Mouse (Mus musculus) hindlimb bud, embryonic 11.5 days (tissue): ENCODE results near the gene Olfr24.
"Not testable (repeated sequence)": the region's sequence is repeated elsewhere in the genome, so short reads cannot be mapped to it uniquely, and the experiment has no call there.

Experiments used
- DNase-seq: peaks from one replicate; pipeline ENCODE4 v3.0.0-alpha.2; 2012; ENCODE audit warnings: low read depth, low spot score; ENCODE audit errors: extremely low spot score

Gene Olfr24

GRCm38 (mm10) chr9:18763896-18764295, at the start of gene Olfr24:
Olfr24 (minus strand) TSS chr9:18763996.
- no peak for DNase-seq

GRCm38 (mm10) chr9:18785316-18785715, 21.5 kb upstream of the Olfr24 start:
- no peak for DNase-seq

- DNase-seq: no peak
Measured at GRCm38 (mm10) chr9:18779476-18779875, 15.7 kb upstream of the Olfr24 start.

DNA sequence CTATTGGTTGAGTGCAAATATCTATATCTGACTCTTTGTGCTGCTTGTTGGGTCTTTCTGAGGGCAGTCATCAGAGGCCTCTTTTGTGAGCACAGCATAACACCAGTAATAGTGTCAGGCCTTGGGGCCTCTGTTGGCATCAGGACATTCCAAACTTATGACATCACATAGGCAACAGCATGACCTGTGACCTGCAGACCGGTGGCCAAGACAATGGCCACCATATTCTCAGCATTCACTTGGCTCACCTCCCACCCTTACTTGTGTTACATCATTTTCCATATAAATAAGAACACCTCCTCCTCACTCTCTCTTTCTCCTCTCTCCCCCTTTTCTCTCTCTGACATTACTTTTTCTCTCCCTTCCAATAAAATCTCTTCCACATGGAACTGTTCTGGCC, 15.2 kb upstream of the Olfr24 start:
- no peak for DNase-seq

- DNase-seq: no peak
Measured at GRCm38 (mm10) chr9:18755595-18755994, 8.2 kb downstream of the Olfr24 start.

DNA sequence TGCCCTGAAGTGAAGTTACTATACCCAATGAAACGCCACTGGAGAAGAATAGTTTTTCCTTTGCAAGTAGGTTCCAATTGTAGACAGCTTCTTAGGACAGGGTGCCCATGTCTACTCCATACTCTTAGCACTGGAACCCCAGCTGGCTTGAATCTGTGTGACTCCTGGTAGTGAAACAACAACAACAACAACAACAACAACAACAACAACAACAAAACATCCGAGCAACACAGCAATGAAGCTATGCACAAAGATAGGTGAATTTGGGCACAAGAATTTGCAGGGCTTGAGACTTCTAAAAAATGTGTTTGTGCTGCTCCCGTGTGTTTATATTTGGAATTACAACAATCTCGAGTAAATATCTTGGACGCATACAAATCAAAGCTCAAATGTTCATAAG, 19.2 kb downstream of the Olfr24 start:
- DNase-seq: peak; percentile 33

GRCm38 (mm10) chr9:18734177-18734576, 29.6 kb downstream of the Olfr24 start:
- not testable (repeated sequence) for DNase-seq

DNA sequence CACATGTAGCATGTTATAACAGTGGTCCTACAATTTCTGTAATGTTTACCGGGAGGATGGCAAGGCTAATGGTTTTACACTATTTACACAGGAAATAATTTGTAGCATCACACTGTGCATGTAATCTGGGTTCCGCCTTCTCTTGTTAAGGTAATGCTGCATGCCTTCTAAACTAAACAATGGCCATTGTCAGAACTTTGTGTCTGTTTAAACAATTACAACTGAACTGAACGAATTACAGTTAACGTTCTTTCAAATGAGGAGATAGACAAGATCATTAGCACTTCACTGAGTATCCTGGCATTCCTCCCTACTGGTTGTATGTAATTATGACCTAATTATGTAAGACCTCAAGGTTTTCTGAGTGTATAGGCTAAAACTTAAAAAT, 41.1 kb downstream of the Olfr24 start:
- no peak for DNase-seq

GRCm38 (mm10) chr9:18721931-18722711, 41.7 kb downstream of the Olfr24 start:
- DNase-seq: peak; percentile 20

DNA sequence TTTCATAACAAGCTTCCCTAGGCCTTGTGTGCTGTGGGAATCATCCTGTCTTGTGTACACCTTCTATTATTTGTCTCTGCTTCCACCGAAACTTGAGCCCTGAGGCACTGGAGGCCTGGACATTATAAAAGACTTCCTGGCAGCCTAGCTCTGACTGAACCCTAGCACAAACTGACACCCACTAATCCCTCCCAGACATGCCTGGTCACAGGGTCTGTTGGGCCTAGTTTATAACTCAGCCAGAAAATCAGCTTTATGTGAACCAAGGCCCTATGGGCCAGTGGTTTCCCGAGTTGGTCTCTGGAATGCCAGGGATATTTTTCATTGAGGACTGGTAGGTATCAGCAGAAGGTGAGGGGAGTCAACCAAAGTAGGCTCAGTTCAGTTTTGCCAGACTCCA, 42.8 kb downstream of the Olfr24 start:
- peak; percentile 24 for DNase-seq

DNA sequence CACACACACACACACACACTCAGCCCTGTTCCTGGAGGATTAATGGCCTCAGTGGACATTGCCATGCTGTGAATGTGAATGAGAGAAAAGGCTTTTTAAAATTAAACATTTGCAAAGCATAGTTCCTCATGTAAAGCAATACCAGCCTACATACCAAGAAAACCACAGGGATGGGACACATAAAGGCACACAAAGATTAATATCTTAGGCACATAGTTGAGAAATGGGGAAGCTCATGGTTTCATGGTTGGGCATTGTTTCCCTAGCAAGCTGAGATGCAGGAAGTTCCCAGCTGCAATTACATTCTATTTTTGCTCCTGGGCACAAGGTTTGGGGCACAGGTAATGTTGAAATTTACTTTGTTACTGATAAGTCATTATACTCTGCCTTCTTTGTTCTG, 58.2 kb downstream of the Olfr24 start:
- no peak for DNase-seq
